Mouse (Mus musculus) brain, embryonic 14.5 days (tissue): ENCODE data around the gene Jade2.

Source experiments
- CTCF ChIP-seq: fragments of 200-500 bp; IDR thresholded peaks from 2 replicates; pipeline ENCODE4 v1.5.1; 2012; ENCODE audit warnings: inconsistent platforms, mild to moderate bottlenecking, moderate library complexity, borderline replicate concordance; ENCODE audit not compliant: insufficient read depth, insufficient read length; ENCODE audit errors: extremely low read depth
- POLR2A ChIP-seq: fragments of 200-500 bp; IDR thresholded peaks from 2 replicates; pipeline ENCODE4 v1.6.1; 2012; ENCODE audit warnings: mild to moderate bottlenecking, inconsistent platforms, borderline replicate concordance; ENCODE audit not compliant: poor library complexity, insufficient read depth, insufficient read length, severe bottlenecking; ENCODE audit errors: extremely low read depth

DNA sequence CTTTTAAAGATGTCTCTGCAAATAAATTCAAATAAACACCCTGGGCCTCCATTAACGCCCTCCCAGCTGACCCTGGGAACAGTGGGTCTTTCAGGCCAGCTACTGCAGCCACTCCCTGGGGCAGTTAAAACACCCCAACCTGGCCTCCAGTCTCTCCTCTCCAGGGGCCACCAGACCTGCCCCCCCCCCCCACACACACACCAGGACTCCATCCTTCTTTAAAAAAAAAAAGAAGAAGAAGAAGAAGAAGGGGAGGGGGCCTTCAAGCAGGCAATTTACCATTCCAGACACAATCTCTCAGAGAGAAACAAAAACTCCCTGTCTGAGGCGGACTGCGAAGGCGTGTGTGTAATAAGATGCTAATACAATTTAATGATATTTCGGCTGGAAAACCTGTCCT lies 4.9 kb downstream of the Jade2 start:
- no peak for TF ChIP-seq CTCF
- TF ChIP-seq POLR2A: no peak
